Mouse (Mus musculus): Measurements from ENCODE around the gene Mrgpra4.

DNA sequence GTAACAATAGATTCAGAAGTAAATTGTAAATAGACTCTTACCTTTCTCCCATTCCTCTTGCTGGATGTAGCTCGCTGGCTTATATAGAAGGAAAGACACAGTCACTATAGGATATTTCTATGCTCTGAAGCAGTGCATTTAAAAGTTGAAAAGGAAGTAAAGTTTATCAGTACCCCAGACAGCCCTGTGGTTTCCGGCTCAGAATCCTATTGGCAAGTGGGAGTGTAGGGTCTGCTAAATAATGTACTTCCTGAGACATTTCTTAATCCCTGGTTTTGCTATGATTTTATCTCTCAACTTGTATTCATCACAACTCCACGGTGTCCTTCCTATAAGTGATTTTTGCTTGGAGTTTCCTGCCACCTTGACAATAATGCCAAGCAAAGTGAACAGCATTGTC lies 13.8 kb upstream of the Mrgpra4 start:
- no peak for TF ChIP-seq CTCF (IDR thresholded peaks at IDR 0.05)
- TF ChIP-seq EP300 (IDR thresholded peaks at IDR 0.05) = no peak

Data from lung, postnatal 0 days (tissue).